In genomic region chr1:43298746-43299145, GRCm38 (mm10) we compare ENCODE assay signal across 8 mouse cellular contexts.
"Had no signal": no experiment of that assay in that cellular context is flagged by ENCODE, and none has a peak within 500 bp of the region (broad histone marks: within the 10 kb centered on the region; RNA-seq: fewer than 3 reads in every experiment).

No protein-coding gene starts in this region.

- DNase-seq: heart, postnatal 36 days; heart, postnatal 4 days; kidney, adult 11 months; kidney, adult 18-20 months; kidney, postnatal 10 days; kidney, postnatal 25 days; kidney, postnatal 4 days; layer of hippocampus, postnatal 36 days had no signal
